Mouse (Mus musculus): ENCODE results near the gene Spata31. TPM values are rescaled to one million over a fixed set of nuclear protein-coding genes. Genes with fewer than 3 reads are reported as not detected.

Spata31 gene
- not detected in 2 replicates for polyA plus RNA-seq (2012; ENCODE audit: low replicate concordance)

DNA sequence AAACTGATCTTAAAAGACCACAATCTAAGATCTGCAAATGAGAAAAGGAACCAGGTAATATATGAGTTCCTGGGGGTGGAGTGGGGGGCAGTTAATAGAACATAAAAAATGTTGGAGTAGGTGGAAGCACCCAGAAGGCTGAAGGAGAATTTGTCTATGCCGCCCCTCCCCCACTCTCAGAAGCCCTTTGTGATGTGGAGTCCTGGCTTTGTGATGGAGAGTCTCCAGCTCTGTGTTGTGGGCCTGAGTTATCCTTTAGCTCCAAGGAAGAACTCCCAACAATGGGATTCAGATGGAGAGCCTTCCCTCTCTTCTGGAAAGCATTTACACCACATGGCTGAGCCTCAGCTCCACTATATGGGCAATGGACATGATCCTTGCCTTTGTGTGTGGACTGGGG, at the start of gene Spata31:
TSS of gene Spata31 (plus strand) at position 216 of the 400 bp plus-strand sequence.

DNA sequence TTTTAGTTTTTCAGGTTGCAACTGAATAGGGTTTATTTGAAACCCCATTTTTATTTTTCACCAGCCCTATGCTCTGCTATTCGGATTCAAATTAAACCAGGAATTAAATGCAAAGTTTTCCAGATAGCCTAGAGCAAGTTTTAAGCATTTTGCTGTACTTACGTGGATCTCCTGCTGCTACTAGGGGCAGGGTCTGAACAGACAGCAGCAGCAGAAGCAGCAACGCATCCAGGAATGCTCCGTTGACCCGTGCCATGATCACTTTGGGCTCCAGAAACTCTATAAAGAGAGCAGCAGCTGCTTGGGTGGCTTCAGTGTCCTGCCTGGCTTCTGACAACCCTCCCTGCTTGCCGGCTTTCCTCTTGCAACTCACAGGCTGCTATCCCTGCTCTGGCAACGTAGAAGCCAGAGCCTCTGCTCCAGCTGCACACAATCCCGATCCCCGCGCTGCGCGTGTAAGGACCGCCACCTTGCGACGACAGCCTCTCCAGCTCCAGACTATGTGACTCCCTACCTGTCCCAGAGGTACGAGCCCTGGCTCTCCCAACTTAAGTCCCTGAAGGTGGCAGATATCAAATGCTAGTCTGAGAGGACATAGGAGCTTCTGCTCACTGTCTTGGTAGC, 13.5 kb upstream of the Spata31 start, which contains the start of gene Cntnap3:
TSS of gene Cntnap3 (minus strand) at position 371 of the 624 bp plus-strand sequence.

Other genes starting within 250 kb of the Spata31 start
- gene Cntnap3, start 13.5 kb upstream of the Spata31 start, polyA plus RNA-seq (2012; ENCODE audit: low replicate concordance) = not detected in 2 replicates
- not detected in 2 replicates for gene Spata31d1c, start 115.7 kb downstream of the Spata31 start, polyA plus RNA-seq (2012; ENCODE audit: low replicate concordance)
- gene Prss47, start 135.4 kb downstream of the Spata31 start, polyA plus RNA-seq (2012; ENCODE audit: low replicate concordance) = not detected in 2 replicates
- 15.9 and 18.0 TPM in 2 replicates for gene Mfsd14b, start 195.6 kb downstream of the Spata31 start, polyA plus RNA-seq (2012; ENCODE audit: low replicate concordance)
- not detected in 2 replicates for gene Olfr465-ps1, start 220.7 kb downstream of the Spata31 start, polyA plus RNA-seq (2012; ENCODE audit: low replicate concordance)
- not detected in 2 replicates for gene Olfr466, start 232.8 kb downstream of the Spata31 start, polyA plus RNA-seq (2012; ENCODE audit: low replicate concordance)

Measured in hematopoietic multipotent progenitor cell, adult 10-12 weeks (in vitro differentiated cells).